Mouse (Mus musculus) spleen, postnatal 4 days (tissue): Measurements from ENCODE around the gene P2ry12.

Source experiments
- DNase-seq, 2 experiments: peaks; one replicate each; pipeline ENCODE4 v3.0.0; 2022; ENCODE audit warnings: low spot score in 2 of 2

The P2ry12 gene

DNA sequence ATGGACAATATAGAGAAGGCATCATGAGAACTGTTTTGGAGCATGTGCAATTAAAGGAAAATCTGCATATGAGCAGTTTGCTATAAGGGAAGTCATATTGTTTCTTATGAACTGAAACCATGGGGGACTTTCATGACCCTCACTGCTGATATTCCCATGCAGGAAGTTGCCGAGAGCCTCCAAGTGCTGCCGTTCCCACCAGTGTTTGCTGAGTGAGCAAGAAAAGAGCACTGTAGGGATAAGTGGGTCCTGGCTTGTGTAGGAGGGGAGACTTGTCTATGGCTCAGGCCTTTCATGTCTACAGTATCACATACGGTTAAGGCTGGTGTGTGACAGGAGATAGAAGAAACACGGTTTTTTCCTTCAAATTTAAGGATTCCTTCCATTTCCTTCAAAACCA, 77.0 kb downstream of the P2ry12 start:
- no peak for DNase-seq

DNA sequence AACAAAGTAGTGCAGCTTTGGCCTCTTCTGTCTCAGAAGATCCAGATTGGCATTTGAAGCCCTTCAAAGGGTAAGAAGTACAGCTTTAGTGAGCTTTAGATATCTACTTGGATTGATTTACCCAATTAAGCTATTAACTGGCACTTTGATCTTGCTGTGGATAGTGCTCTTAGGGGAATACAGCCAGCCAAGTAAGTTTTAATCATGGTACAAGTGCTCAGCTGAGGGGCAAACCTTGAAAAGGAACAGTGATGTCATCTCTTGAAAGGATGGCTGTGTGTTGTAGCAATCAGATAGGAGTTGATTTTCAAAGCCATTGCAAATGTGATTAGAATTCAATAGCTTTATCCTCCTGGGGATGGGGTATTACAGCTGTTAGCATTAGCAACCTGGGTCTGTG, 80.5 kb downstream of the P2ry12 start:
- DNase-seq, result no peak

DNA sequence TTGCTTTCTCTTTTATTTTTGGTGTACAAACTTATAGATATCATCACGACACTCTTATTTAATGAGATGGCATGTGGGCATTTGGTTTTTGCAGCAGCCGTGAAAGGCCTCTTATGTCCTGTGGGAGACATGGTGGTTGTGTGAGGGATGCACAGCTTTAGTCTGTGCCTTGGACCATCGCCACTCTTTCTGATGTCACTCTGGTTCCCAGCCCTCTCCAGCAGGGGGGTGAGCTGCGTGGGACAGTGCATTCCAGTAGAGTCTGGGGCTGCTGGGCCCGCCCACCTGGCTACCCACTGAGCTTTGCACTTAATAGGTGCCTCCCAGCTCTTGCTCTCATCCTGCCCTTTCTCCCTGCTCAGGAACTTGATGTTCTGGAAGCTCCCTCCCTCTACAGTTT, 81.5 kb downstream of the P2ry12 start:
- no peak for DNase-seq

DNA sequence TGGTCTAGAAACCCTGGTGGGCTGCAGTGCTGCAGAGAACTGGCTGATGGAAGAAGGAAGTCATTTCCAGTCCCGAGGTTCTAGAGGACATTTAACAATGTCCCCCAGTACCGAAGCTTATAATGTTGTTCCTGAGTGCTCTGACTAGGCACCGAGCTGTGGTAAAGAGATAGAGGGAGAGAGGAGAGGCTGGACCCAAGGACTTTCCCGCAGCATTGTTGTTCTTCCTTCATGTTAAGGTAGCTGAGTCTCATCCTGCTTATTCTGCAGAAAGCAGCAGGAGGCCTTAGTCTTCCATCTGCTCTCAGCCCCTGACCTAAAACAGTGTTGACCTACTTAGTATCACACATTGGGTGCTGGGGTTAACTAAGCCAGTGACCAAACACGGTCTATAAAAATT, 85.8 kb downstream of the P2ry12 start:
- no peak for DNase-seq

DNA sequence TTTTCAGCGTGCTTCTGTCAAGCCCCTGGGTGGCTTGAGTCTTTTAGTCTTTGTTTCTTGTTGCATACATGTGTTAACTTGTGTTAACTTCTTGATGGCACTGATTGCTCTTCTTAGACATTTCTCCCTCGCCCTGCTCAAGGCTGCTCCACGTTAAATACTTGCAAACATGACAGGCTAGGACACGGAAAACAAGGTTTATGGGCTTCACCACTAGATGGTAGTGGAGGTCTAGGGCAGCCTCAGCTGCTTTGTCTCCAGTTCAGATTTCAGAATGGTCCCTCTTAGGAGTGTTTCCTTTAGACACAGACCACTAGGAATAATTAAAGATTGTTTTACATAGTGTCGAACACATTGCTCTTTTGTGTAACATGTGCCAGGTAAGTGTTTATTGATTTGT, 87.4 kb downstream of the P2ry12 start:
- DNase-seq, result peak in 1 of 2 experiments; percentile 34

DNA sequence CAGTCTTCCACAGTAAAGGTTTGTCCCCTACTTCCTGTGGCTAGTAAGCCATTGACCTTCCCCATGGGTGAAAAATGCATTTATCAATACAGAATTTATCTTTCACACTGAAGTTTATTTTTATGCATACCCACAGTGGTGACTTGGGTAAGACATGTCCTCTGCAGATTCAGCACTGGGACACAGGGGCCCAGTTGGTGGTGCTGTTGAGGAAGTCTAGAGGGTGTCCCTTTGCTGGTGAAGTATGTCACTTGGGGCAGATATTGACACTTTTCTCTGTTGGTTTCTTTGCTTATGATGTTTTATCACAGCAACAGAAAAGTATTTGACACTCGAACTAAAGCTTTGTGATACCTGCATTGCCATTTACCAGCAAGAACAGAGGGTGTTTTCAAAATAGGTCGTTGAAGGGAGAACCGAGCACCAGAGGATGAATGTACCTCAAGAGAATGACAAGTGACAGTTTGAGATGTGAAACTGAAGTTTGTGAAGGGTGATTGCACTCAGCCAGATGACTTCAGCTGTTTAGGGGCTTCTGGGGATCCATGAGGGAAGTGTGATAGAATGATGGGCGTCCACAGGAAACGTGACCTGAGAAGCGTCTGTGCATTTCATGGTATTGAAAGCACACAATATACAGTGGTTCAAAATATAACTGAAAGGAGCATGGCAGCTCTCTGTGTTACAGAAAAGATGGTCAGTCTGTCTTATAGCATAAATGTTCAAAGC, 88.1 kb downstream of the P2ry12 start:
- peak in 1 of 2 experiments; percentile 24 for DNase-seq

DNA sequence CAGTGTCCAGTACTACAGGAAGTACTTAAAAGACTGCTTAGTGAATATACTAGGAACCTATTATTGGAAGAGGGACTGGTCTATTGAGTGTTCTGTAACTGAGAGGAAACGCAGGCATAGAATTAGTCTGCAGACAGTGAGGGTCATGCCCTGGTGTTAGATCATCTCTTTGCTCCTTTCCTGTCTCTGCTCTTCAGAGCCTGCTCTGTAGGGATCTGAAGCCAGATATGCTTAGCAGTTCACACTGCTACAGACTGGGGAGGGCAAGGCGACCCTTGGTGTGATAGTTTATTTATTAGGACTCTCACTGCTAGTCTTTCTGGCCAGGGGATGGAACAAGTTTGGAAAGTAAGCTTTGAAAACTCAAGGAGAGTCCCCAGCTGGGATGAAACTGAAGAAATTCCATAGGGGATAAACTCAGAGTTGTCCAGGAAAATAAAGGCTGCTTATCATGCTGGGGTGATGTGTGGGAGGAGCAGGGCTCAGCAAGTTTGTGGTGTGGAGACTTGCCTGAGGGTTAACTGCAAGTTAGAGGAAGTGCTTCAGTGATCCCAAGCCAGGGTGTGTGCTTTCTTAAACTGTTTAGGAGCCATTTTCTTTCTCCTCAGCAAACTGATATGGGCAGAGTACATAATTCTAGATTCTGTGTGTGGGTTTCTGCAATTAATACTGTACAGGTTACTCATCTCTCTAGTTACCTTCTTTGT, 92.6 kb downstream of the P2ry12 start:
- no peak for DNase-seq

DNA sequence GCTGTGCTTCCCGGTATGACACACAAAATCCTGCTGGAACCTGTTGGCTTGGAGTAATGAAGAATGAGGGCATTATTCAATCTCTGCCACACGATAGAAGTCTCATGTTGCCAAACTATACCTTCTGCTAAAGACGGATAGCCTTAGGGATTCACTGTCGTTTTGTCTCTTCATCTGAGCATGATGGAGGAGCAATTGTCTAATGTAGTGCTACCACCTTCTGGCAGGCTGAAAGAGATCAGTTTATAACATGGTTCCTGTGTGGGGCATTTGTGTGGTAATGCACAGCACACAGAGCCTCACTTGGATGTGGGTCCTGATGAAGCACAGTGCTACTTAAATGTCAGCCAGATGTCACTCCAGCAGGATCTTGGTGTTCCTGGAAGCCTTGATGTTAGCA, 93.5 kb downstream of the P2ry12 start:
- DNase-seq, result no peak

DNA sequence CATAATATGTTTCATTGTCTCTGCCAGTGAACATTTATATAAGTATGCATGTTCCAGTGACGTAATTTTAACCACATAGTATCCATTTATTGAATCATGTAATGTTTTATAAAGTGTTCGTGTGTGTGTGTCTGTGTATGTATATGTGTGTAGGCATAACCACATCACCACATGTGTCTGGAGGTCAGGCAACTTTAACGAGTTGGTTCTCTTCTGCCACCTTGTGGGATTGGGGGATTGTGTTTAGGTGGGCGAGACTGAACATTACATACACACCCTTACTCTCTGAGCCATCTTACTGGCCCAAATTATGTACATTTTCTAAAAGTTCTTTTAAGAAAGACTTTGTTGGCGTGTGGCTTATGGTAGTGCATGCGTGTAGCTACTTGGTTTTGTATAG, 94.2 kb downstream of the P2ry12 start:
- DNase-seq, result no peak

DNA sequence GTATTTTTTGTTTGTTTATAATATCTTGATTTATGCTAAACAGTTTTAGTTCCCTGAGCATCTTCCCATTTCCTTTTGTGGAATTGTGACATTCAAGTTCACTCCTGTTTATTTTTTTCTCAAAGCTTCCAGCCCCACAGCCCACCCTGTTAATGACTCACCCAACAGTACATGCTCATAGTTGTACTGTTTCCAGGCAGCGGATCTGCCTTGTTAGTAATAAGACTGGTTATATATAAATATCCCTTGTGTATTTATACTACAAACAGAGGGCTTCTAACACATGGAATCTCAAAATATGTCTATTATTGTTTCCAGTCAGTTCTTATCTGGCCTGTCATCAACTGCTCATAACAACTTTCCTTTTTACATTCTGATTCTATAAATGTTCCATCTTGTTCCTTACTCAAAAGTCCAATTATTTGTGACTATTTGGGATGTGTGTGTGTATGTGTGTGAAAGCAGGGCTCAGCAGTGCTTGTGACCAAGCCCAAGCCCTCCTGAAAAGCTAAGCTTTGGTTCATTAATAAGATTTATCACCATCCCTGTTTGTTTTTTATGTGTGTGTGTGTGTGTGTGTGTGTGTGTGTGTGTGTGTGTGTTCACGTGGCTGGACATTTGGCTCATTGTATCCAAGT, 95.1 kb downstream of the P2ry12 start:
- no peak for DNase-seq
